Mouse (Mus musculus) ovary, adult 18-20 months (tissue): ENCODE data around the gene Syn2.

ENCODE experiments used
- DNase-seq: peaks from one replicate; pipeline ENCODE4 v3.0.0; 2022; ENCODE audit warnings: low spot score, mixed read lengths

Syn2 gene

DNA sequence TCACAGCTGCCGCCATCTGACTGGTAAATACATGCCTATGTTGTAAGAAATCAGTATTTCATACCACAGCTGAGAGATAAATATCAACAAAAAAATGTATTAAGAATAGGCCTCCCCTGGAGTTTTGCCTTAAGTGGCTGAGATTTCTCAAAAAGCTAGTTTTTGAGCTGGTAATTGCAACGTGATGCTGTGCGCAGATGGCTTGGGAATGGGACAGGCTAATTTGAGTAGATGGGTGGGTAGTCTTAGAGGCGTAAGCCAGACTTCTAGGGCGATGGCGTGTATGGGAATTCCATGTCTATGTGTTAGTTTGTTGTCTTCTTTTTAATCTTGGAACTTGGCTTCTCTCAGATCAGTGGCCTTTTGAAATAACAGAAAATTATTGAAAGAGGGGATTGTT lies 157.1 kb downstream of the Syn2 start:
- DNase-seq: no peak

GRCm38 (mm10) chr6:115292621-115293020 lies 157.9 kb downstream of the Syn2 start:
- no peak for DNase-seq

GRCm38 (mm10) chr6:115293877-115294276 lies 159.2 kb downstream of the Syn2 start:
- DNase-seq: no peak

DNA sequence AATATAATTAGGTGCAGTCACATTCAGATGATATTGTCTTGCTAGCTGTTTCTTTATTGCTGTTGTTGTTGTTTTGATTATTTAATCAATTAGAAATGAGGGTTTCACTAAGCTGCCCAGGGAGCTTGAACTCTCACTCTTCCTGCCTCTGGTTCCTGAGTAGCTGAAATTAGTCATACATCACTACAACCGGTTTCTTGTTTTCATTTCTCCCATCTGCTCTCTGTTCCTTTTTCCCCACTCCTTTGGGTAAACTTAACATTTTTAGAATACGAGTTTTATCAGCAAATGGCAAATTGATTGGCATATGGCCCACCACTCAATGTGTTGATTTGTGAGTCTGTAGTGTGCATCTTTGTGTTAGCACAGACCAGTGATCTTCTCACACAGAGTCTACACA lies 172.4 kb downstream of the Syn2 start:
- no peak for DNase-seq

DNA sequence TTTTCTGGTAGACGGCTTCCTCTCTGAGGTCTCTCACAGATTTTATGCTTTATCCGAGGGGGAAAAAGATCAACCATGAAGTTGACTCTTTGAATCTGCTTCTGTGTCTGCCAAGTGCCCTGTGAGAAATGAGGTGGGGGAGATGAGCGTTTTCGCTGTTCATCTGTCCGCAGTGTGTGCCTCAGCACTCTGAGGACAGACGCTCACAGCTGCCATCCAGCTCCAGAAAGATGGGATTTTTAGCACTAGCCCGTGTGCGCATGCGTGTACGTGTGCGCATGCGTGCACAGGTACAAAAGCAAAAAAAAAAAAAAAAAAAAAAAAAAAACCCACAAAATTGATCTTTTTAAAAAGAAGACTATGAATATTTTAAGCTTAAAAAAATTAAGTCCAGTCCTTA lies 178.1 kb downstream of the Syn2 start:
- no peak for DNase-seq

- DNase-seq: no peak
These were observed 178.6 kb downstream of the Syn2 start for GRCm38 (mm10) chr6:115313235-115313738.

GRCm38 (mm10) chr6:115313910-115314309 lies 179.2 kb downstream of the Syn2 start:
- no peak for DNase-seq

DNA sequence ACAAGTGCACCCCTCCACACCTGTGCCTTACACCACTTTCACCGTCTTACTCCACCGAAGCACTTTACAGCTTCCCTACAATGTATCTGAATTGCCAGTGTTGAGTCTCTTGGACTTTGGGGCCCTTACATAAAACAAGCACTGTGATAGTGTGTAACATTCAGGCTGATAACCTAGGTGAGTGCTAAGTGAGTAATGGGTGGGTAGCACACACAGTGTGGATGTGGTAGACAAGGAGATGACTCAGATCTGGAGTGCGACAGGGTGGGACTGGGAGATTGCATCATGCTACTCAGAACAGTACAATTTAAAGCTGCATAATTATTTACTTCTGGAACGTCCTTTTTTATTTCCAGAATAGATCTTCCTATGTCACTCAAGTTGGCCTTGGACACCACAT lies 181.1 kb downstream of the Syn2 start:
- DNase-seq: no peak

- DNase-seq: no peak
These were observed 182.1 kb downstream of the Syn2 start for GRCm38 (mm10) chr6:115316811-115317221.

DNA sequence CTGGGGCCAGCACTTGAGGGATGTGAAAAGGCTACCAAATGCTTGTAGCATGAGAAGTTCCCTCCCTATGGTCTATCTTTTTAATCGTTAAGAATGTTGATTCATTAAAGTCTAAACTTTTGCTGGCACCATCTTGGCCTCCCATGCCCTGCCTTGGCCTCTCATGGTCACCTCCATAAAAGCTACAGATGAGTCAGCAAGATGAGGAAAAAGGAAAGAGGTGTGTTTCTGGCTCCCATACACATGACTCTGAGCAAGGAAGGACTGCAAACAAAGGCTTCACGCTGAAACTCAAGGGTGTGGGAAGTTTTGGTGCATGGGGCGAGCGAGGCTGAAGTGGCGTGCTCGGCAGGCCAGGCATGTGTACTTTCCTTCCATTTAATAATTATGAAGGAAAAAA lies 184.1 kb downstream of the Syn2 start:
- no peak for DNase-seq

GRCm38 (mm10) chr6:115319686-115320085 lies 185.0 kb downstream of the Syn2 start:
- no peak for DNase-seq

GRCm38 (mm10) chr6:115320927-115321714 lies 186.4 kb downstream of the Syn2 start:
- no peak for DNase-seq

DNA sequence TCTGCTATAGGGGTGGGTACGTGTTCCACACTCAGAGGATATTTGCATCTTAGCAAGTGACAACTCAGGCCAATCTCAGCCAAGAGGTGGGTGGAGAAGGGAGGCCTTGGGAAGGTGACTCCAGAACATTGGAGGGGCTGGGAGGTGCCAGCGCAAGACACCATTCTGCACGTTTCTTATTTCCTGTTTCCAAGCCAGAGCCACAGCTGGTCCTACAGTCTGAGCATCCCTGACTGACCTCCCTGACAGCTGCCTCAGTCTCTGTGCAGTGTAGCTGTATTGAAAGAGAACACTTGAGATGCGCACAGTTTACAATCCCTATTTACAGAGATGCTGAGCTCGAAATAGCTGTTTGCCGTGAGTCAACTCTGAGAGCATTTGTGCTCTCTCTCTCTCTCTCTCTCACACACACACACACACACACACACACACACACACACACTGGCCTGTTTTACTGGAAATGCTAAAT lies 187.2 kb downstream of the Syn2 start:
- no peak for DNase-seq

DNA sequence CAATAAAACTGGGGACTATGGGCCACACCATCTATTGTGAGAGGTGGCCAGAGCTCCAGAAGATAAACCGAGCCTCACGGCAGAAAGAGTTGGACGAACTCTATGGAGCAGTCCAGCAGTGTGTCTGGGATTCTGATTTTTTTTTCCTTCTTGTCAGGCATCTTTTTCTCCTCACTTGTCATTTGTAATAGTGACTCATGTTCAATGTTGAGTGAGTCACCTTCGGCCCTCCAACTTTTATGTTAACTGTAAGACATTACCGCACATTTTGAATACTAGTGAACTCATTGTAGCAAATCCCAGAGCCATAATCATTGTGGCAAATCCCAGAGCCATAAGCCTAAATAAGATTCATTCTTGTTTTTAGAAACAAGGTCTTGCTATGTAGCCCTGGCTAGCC lies 188.3 kb downstream of the Syn2 start:
- DNase-seq: no peak

DNA sequence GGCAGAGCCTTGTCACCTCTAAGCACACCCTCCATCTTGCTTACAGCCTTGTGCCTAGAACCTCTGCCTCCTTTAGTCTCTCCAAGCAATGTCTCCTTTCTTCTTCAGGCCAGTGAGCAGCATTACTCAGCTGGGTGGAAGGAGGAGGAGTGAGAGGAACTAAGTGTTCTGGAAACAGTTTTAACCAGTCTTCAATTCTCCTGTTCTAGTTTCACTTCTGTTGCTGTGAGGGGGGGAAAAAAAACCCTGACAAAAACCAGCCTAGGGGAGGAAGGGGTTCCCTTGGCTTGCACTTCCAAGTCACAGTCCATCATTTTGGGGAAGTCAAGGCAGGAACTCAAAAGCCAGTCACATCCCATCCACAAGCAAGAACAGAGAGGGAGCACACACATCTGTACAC lies 196.3 kb downstream of the Syn2 start:
- DNase-seq: no peak
